Mouse (Mus musculus): ENCODE data around the gene 2310050C09Rik. TPM values are rescaled to one million over a fixed set of nuclear protein-coding genes. Genes with fewer than 3 reads are reported as not detected.

Gene 2310050C09Rik
- not detected for total RNA-seq (2021)
- long read RNA-seq = 0 reads

DNA sequence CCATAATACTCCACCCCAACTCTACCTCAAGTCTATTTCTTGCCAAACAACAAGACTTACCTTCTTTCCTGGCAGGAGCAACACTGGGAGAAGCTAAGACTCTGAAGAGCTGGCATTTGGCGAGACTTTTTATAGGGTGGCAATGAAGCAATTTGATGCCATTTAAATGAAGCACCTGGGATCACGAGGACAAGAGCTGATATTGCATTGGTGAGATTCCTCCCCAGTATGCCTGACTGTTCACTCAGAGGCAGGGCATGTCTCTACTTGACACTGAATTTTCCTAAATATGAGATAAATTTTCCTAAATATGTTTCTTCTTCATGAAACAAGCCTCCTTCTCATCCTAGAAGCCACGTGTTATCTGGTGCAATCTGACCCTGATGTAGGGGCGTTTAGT, at the start of gene 2310050C09Rik:
2310050C09Rik (minus strand) TSS at position 101 of the 400 bp plus-strand sequence.
- DNase-seq (ENCODE audit: low spot score in 2 of 2) = no peak

DNA sequence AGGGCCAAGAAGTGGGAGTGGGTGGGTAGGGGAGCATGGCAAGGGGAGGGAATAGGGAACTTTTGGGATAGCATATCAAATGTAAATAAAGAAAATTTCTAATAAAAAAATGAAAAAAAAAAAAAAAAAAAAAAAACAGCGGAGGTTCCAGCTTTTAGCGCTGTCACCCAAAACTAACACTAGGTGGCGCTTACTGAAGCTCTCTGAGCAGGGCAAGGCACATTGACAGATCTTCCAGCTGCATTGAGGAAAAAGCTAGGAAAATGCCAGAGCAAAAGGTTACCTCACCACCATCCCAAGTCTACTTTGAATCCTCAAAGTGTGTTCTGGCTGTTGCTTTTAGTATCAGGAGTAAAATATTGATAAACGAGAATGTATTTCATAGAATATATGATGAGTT, 37.6 kb upstream of the 2310050C09Rik start:
- DNase-seq (ENCODE audit: low spot score in 2 of 2) = peak in 1 of 2 experiments; percentile 10

DNA sequence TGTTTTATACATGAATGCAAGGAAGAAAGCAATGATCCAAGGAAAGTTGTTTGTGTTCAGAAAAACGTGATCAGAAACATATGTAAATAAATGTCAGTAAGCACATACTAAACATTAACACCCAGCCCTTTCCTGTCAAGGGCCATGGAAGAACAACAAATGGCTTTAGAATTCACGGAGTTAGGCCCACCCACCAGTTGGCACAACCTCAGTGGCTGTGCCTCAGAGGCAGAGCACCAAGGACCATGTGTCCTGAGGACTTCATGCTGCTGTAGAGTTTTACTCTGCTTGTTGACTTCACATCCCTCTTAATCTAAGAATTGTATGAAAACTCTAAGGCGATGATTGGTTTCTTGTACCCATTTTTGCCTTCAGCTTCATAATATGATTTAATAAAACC, 35.2 kb upstream of the 2310050C09Rik start:
- no peak for DNase-seq (ENCODE audit: low spot score in 2 of 2)

DNA sequence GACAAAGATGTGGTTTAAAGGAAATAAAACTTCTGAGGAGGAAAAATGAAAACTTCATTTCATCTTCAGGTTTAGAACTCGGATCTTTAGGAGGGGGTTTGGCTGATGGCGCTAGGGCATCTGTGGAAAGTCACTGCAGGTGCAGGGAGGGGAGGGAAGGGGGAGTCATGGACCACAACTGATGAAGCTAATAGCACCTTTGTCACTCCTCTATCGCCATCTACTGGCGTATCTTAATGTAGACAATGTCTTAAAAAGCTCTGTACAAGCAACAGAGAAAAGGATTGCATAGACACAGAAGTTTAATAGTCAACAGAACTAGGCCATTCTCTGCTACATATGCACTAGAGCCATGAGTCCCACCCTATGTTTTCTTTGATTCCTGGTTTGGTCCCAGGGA, 33.6 kb upstream of the 2310050C09Rik start:
- DNase-seq (ENCODE audit: low spot score in 2 of 2) = peak in 1 of 2 experiments; percentile 9

DNA sequence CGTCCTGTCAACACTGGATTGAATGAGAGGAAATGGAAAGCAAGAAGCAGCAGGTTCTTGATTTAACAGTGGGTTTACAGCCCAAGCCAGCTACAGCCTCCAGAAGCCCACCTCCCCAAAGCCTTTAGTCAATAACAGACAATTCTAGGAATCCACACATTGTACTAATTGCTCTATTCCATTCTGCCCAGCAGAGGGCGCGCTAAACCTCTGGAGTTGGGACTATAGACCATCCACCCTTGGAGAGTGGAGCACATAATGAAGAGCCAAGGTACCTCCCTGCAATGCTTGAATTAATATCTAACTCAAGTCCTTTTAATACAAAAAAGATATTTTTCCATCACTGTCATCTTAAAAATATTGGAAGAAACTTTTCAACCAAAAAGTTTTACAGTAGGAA, 33.0 kb upstream of the 2310050C09Rik start:
- DNase-seq (ENCODE audit: low spot score in 2 of 2) = peak; percentile 21 to 34

DNA sequence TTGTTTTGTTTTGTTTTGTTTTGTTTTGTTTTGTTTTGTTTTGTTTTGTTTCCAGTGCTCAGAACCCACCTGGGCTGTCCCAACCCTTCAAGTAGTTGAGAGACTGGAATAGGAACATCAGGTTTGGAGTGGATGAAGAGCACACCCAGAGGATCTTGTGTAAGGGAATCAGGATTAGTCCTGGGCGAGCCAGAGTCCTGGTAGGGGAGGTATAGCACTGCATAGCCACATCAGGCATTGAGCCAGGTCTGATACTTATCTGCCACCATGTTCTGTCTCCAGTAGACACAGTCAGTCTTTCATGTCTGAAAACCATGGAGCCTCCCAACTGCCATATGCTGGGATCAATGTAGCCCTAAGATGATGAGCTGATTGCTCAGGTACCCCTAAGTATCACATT, 24.5 kb upstream of the 2310050C09Rik start:
- no peak for DNase-seq (ENCODE audit: low spot score in 2 of 2)

DNA sequence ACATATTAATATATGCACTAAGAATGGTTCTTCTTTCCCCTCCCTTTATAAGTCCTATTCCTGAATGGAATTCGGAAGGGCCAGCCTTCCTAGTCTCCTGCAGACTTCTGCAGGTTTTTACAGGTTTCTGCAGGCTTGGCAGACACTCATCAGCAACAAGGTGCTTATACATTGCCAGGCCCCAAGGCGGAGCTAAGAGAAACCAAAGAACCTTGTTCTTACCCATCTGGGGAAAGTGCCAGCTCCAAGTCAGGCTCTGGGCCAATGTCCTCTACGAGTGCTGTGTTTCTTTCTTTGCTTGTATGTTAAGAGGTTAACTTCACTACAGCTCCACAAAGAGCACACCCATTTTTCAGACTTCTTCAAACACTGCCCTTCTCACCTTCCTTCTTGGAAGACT, 24.0 kb upstream of the 2310050C09Rik start:
- no peak for DNase-seq (ENCODE audit: low spot score in 2 of 2)

DNA sequence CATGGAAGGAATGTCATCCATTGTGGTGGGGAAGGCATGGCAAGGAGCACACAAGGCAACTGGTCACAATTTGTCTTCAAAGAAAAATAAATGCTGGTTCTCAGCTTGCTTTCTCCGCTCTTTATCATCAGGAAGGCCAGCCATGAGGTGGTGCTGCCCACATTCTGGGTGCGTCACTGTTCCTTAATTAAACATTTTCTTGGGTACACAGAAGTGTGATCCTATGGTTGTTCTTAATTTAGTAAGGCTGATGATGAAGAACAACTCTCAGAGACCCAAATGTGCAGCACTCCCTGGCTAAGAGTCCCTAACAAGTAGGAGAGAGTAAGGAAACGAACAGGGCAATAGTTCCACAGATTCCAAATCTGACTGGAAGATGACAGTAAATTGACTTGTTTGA, 4.2 kb upstream of the 2310050C09Rik start:
- no peak for DNase-seq (ENCODE audit: low spot score in 2 of 2)

DNA sequence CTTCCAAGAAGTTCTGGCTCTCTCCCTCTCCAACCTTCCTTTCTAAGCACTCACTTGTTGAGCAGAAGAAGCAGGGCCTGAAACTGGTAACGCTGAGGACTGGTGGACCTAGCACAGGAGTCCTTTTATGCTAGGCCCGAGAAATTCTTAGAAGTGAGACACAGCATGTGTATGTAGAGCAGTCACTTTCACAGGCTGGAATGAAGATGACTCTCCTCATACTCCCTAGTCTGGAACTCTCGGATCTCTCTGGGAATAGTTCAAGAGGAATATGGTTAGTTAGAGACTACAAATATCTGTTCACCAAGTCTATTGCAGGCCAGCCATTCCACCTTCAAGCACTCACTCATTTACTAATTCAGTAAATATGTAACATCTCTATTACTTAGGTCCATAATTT, 18.8 kb downstream of the 2310050C09Rik start, which contains the start of gene Lce1l:
Lce1l (minus strand) TSS at position 101 of the 400 bp plus-strand sequence.
- DNase-seq (ENCODE audit: low spot score in 2 of 2) = no peak

DNA sequence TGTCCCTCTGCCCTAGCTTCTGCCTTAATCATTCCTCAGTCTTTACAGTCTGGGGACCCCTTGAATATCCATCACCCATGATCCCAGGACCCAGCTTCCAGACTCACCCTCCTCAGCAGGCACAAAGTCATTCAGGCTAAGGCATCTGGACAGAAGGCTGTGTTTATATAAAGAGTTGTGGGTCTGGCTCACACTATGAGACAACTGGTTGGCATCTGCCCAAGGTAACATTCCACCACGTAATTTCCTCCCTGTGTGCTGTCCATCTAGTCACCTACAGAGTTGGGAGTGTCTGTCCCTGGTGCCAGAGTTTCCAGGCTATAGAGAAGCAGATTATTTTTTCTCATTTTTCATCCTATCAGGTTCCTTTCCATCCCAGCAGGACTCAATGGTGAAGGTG, 42.9 kb downstream of the 2310050C09Rik start, which contains the start of gene Kprp:
Kprp (minus strand) TSS at position 140 of the 400 bp plus-strand sequence.
- DNase-seq (ENCODE audit: low spot score in 2 of 2) = no peak

DNA sequence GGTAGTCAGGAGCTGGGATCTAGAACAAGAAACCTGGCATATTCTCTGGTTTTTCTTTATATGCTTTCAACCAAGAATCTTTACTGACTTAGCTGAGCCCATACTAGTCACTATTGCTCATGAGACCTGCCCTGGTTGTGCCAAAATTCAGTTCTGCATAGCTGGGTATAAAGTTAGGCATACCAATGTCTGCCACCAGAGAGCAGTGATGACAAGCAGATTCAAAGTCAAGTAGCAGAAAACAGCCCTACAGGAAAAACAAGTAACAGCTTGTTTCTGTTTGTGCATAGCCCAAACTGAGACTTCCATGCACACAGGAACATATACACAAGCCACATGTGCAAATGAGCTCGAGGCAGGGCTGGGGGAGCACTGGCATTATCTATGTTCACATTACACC, 44.2 kb downstream of the 2310050C09Rik start:
- peak in 1 of 2 experiments; percentile 6 for DNase-seq (ENCODE audit: low spot score in 2 of 2)

Other genes starting within 250 kb of the 2310050C09Rik start
- gene Lce6a, start 248.6 kb downstream of the 2310050C09Rik start, total RNA-seq (2021) = not detected
- not detected for gene Lce1a1, start 221.9 kb downstream of the 2310050C09Rik start, total RNA-seq (2021)
- gene Lce1b, start 213.3 kb downstream of the 2310050C09Rik start, total RNA-seq (2021) = not detected
- gene Lce1a2, start 199.9 kb downstream of the 2310050C09Rik start, total RNA-seq (2021) = not detected
- gene Lce1c, start 191.0 kb downstream of the 2310050C09Rik start, total RNA-seq (2021) = not detected
- gene Lce1d, start 183.0 kb downstream of the 2310050C09Rik start, total RNA-seq (2021) = not detected
- gene Lce1e, start 161.1 kb downstream of the 2310050C09Rik start, total RNA-seq (2021) = not detected
- not detected for gene Lce1f, start 149.9 kb downstream of the 2310050C09Rik start, total RNA-seq (2021)
- not detected for gene Gm38119, start 131.1 kb downstream of the 2310050C09Rik start, total RNA-seq (2021)
- gene Lce1g, start 117.9 kb downstream of the 2310050C09Rik start, total RNA-seq (2021) = not detected
- not detected for gene Lce1h, start 105.2 kb downstream of the 2310050C09Rik start, total RNA-seq (2021)
- gene Lce1i, start 91.3 kb downstream of the 2310050C09Rik start, total RNA-seq (2021) = not detected
- not detected for gene Lce1j, start 79.7 kb downstream of the 2310050C09Rik start, total RNA-seq (2021)
- not detected for gene Lce1k, start 62.3 kb downstream of the 2310050C09Rik start, total RNA-seq (2021)
- gene Kprp, start 43.0 kb downstream of the 2310050C09Rik start, total RNA-seq (2021) = not detected
- not detected for gene Lce1l, start 18.9 kb downstream of the 2310050C09Rik start, total RNA-seq (2021)
- gene Lce3a, start 56.0 kb upstream of the 2310050C09Rik start, total RNA-seq (2021) = not detected
- gene Lce3b, start 62.8 kb upstream of the 2310050C09Rik start, total RNA-seq (2021) = not detected
- not detected for gene Lce3c, start 74.3 kb upstream of the 2310050C09Rik start, total RNA-seq (2021)
- not detected for gene Lce3d, start 87.2 kb upstream of the 2310050C09Rik start, total RNA-seq (2021)
- gene Lce3e, start 96.8 kb upstream of the 2310050C09Rik start, total RNA-seq (2021) = not detected
- gene Lce3f, start 122.0 kb upstream of the 2310050C09Rik start, total RNA-seq (2021) = not detected
- gene Crct1, start 145.5 kb upstream of the 2310050C09Rik start, total RNA-seq (2021) = not detected
- not detected for gene Lce1m, start 148.8 kb upstream of the 2310050C09Rik start, total RNA-seq (2021)
- not detected for gene Gm4858, start 198.6 kb upstream of the 2310050C09Rik start, total RNA-seq (2021)